Mouse (Mus musculus): ENCODE measurements around the gene Pik3r3. TPM values are rescaled to one million over a fixed set of nuclear protein-coding genes. Genes with fewer than 3 reads are reported as not detected.

Pik3r3 gene
- total and polyA plus RNA-seq, 2 experiments from 2014 or later, result 30.8 to 51.3 TPM

DNA sequence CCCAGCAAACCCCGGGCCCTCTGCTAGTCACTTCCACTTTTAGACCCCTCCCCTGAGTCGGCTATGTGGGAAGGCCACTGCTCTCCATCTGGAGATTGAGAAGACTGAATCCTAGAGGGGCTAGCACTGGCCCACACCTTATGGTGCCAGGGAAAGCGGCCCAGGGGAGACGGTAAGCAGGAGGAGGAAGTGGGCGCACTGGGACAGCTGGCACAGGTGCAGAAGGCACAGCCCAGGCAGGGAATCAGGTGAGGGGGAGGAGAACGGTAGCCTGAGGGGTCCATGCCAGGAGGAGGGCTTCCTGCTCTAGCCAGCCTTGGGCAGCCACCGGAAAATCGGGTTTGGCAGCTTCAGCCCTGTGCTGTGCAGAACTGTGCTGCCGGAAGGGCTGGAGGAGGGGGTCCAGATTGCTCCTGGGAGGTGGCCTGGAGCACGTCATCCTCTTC lies 44.9 kb upstream of the Pik3r3 start:
- H3K27ac ChIP-seq (ENCODE audit: low read depth, low read length), result peak overlapping the region; percentile 77
- WGBS, result 17% methylated on average over 10 of the region's 10 CpGs
- no peak for TF ChIP-seq CTCF (IDR thresholded peaks at IDR 0.05; ENCODE audit: low read depth)
- peak overlapping the region; percentile 44 for H3K4me2 ChIP-seq (ENCODE audit: low read depth)
- peaks cover 13% of the 10 kb centered on the region; the same call in 1 of the 2 replicates for H3K4me1 ChIP-seq (ENCODE audit: insufficient read depth)
- H3K27me3 ChIP-seq (ENCODE audit: insufficient read depth, low read length), result no peaks in the 10 kb centered on the region
- peak; percentile 77 for ATAC-seq
- peak; percentile 68 for DNase-seq
- H3K9ac ChIP-seq, result peak overlapping the region; percentile 43
- H3K36me3 ChIP-seq (ENCODE audit: insufficient read depth), result no peaks in the 10 kb centered on the region
- no peak overlapping the region for H3K4me3 ChIP-seq (ENCODE audit: low read depth, low read length)
- H3K9me3 ChIP-seq (ENCODE audit: low read length), result no peaks in the 10 kb centered on the region

DNA sequence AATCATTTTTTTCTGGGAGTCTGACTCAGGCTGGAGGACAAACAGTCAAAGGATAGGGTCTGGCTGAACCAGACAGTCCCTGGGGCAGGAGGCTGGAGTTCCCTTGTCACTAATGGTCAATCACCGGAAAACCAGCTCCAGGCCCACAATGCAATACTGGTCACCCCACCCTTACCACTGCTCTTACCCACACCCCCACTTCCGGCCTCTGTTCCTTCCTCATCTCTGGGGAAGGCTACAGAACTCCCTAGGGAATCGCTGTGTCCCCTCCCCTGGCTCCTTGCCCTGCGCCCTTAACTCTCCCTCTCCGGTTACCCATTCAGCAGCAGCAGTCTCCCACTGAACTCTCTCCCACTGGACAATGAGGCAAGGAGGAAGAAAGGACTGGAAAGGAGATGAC lies 44.3 kb upstream of the Pik3r3 start:
- Histone ChIP-seq H3K27me3 (ENCODE audit: insufficient read depth, low read length) (no peaks in the 10 kb centered on the region), H3K4me2 (ENCODE audit: low read depth) (peak overlapping the region; percentile 44; the same call in 1 of the 2 replicates), H3K9ac (no peak overlapping the region), H3K4me3 (ENCODE audit: low read depth, low read length) (no peak overlapping the region), H3K4me1 (ENCODE audit: insufficient read depth) (peaks cover 13% of the 10 kb centered on the region; the same call in 1 of the 2 replicates), H3K36me3 (ENCODE audit: insufficient read depth) (no peaks in the 10 kb centered on the region), H3K9me3 (ENCODE audit: low read length) (no peaks in the 10 kb centered on the region), H3K27ac (ENCODE audit: low read depth, low read length) (peak overlapping the region; percentile 45; the same call in 1 of the 2 replicates)
- 21% methylated on average over 5 of the region's 5 CpGs for WGBS
- no peak for TF ChIP-seq CTCF (IDR thresholded peaks at IDR 0.05; ENCODE audit: low read depth)
- DNase-seq (peak; percentile 9), ATAC-seq (no peak)

DNA sequence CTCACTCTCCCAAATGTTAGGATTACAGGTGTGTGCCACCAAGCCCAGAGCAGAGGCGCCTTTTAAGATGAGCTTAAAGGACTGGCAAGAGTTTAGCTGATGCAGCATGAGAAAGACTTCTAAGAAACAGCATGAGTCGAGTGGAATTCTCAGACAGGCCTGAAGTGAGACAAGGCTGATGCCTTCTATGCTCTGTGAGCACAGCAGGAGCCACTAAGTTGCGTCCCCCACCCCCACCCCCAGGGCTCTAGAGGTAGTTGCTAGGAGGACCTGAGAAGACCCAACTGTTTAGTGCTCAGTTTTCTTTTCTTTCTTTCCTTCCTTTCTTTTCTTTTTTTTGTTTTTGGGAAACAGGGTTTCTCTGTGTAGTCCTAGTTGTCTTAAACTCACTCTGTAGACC lies 39.3 kb upstream of the Pik3r3 start:
- WGBS, result 32% methylated on average over 3 of the region's 3 CpGs

DNA sequence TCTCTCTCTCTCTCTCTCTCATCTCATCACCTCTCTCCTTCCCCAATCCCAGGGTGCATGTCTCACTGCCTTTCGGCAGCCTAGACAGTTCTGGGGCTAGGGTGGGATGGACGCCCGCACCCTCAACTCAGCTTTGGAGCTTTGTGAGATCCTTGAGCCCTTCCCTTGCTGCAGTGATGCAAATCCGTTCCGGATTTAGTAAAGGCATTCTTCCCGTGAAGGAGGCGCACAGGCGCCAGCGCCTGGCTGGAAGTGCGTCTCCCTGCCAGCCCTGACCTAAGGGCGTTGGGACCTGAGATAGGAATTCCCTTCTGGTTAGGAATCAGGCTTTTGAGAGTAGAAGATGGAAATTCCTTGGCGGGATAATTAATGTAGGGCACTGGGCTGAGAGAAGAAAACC lies 38.7 kb upstream of the Pik3r3 start:
- H3K4me3 ChIP-seq (ENCODE audit: low read depth, low read length), result no peak overlapping the region

More for the DNA sequence above, 39.3 kb upstream of the Pik3r3 start:
- TF ChIP-seq CTCF (IDR thresholded peaks at IDR 0.05; ENCODE audit: low read depth), result no peak
- no peak overlapping the region for H3K9ac ChIP-seq
- no peaks in the 10 kb centered on the region for H3K27me3 ChIP-seq (ENCODE audit: insufficient read depth, low read length)
- 0 out of 2 replicates have a peak, but pooled peaks cover 2% of the 10 kb centered on the region for H3K4me1 ChIP-seq (ENCODE audit: insufficient read depth)
- H3K36me3 ChIP-seq (ENCODE audit: insufficient read depth), result no peaks in the 10 kb centered on the region
- ATAC-seq, result no peak
- no peak for DNase-seq
- no peak overlapping the region for H3K4me2 ChIP-seq (ENCODE audit: low read depth)
- H3K9me3 ChIP-seq (ENCODE audit: low read length), result no peaks in the 10 kb centered on the region
- no peak overlapping the region for H3K4me3 ChIP-seq (ENCODE audit: low read depth, low read length)
- H3K27ac ChIP-seq (ENCODE audit: low read depth, low read length), result no peak overlapping the region

DNA sequence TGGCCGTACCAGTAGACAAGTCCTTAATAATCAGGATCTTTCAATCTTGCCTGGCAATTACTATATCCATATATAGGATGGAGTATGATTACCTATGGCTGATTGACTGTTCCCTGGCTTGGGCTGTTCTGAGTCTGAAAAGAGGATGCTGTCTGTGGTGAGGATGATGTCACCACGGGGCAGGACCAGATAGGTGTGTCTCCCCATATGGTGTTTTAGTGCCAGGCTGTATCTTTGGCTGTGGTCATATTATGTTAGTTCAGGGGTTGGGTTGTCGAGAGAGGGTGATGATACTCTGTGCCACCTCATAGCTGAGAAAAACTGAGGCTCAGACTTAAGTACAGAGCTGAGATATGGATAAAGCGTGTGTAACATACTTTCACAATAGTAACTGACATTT lies 36.3 kb upstream of the Pik3r3 start:
- DNase-seq (no peak), ATAC-seq (no peak)
- Histone ChIP-seq H3K4me3 (ENCODE audit: low read depth, low read length) (no peak overlapping the region), H3K27me3 (ENCODE audit: insufficient read depth, low read length) (no peaks in the 10 kb centered on the region), H3K9ac (no peak overlapping the region), H3K4me2 (ENCODE audit: low read depth) (no peak overlapping the region), H3K9me3 (ENCODE audit: low read length) (no peaks in the 10 kb centered on the region), H3K4me1 (ENCODE audit: insufficient read depth) (no peaks in the 10 kb centered on the region), H3K27ac (ENCODE audit: low read depth, low read length) (no peak overlapping the region), H3K36me3 (ENCODE audit: insufficient read depth) (no peaks in the 10 kb centered on the region)
- no peak for TF ChIP-seq CTCF (IDR thresholded peaks at IDR 0.05; ENCODE audit: low read depth)
- 87% methylated on average over 4 of the region's 4 CpGs for WGBS

More for the DNA sequence above, 38.7 kb upstream of the Pik3r3 start:
- H3K4me2 ChIP-seq (ENCODE audit: low read depth), result peak overlapping the region; percentile 33
- ATAC-seq, result no peak
- H3K27ac ChIP-seq (ENCODE audit: low read depth, low read length), result no peak overlapping the region
- H3K36me3 ChIP-seq (ENCODE audit: insufficient read depth), result no peaks in the 10 kb centered on the region
- H3K27me3 ChIP-seq (ENCODE audit: insufficient read depth, low read length), result no peaks in the 10 kb centered on the region
- H3K9ac ChIP-seq, result 0 out of 2 replicates have a peak overlapping the region, but pooled peaks have one; percentile 2
- H3K4me1 ChIP-seq (ENCODE audit: insufficient read depth), result no peaks in the 10 kb centered on the region
- no peaks in the 10 kb centered on the region for H3K9me3 ChIP-seq (ENCODE audit: low read length)
- no peak for TF ChIP-seq CTCF (IDR thresholded peaks at IDR 0.05; ENCODE audit: low read depth)
- no peak for DNase-seq
- 4% methylated on average over 12 of the region's 12 CpGs for WGBS

DNA sequence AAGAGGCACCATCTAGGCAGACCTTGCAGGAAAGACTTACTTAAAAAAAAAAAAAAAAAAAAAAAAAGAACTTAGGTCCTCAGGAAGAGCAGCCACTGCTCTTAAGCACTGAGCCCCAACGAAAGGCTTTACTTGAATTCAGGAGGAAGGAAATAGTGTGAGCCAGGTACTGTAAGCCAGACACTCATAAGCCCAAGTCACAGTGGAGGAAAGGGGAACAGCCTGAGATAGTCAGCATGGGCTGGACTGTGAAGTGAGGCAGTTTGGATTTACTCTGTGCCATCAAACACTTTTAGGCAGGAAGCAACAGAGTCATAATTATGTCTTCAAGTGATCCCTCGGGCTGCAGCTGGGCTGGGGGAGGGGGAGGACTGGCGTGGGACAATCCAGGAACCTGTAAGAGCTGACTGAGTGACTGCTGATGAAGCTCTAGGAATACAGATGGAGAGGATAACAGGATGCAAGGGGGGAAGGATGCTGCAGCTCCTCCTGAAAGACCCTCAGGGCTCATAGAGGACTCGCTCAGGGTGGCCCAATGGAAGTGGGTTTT lies 29.1 kb upstream of the Pik3r3 start:
- ATAC-seq (peak; percentile 14; the same call in 1 of the 2 replicates), DNase-seq (peak; percentile 22)
- TF ChIP-seq CTCF (IDR thresholded peaks at IDR 0.05; ENCODE audit: low read depth), result no peak
- 59% methylated on average over 4 of the region's 4 CpGs for WGBS
- Histone ChIP-seq H3K27ac (ENCODE audit: low read depth, low read length) (no peak overlapping the region), H3K4me3 (ENCODE audit: low read depth, low read length) (no peak overlapping the region), H3K9me3 (ENCODE audit: low read length) (no peaks in the 10 kb centered on the region), H3K4me1 (ENCODE audit: insufficient read depth) (no peaks in the 10 kb centered on the region), H3K36me3 (ENCODE audit: insufficient read depth) (no peaks in the 10 kb centered on the region), H3K27me3 (ENCODE audit: insufficient read depth, low read length) (no peaks in the 10 kb centered on the region), H3K9ac (no peak overlapping the region), H3K4me2 (ENCODE audit: low read depth) (no peak overlapping the region)

DNA sequence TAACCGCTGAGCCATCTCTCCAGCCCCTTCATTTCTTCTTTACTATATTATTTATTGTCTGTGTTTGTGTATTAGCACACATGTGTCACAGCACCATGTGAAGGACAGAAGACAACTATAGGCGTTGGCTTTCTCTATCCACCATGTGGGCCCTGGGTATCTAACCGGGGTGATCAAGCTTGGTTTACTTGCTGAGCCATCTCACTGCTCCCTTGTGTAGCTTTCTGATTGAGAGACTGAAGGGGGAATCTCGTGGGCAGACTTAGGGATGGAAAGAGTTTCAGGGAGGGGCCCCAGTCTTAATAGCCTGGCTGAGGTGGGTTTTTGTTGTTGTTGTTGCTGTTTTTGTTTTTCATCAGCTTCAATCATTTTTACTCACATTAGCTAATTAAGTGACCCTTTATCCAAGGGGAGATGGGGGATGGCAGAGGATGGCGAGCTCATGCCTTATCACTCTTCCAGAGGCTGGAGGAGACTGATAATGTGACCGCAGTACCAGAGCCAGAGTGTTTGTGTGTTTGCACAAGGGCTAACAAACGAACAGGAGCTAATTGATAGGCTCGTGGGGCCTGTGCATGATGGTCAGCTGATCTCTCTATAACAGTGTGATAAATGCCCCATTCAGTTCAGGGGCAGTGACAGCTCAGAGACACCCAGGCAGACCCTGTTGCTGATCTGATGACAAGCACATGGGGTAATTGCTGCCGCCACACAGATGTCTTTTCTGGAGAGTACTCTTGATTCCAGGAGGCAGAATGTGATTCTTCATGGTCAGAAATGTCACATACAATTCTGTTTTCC lies 27.6 kb upstream of the Pik3r3 start:
- TF ChIP-seq CTCF (IDR thresholded peaks at IDR 0.05; ENCODE audit: low read depth), result no peak
- Histone ChIP-seq H3K36me3 (ENCODE audit: insufficient read depth) (no peaks in the 10 kb centered on the region), H3K27me3 (ENCODE audit: insufficient read depth, low read length) (no peaks in the 10 kb centered on the region), H3K4me2 (ENCODE audit: low read depth) (no peak overlapping the region), H3K4me1 (ENCODE audit: insufficient read depth) (no peaks in the 10 kb centered on the region), H3K9me3 (ENCODE audit: low read length) (no peaks in the 10 kb centered on the region), H3K27ac (ENCODE audit: low read depth, low read length) (no peak overlapping the region), H3K9ac (no peak overlapping the region), H3K4me3 (ENCODE audit: low read depth, low read length) (no peak overlapping the region)
- DNase-seq, result no peak
- ATAC-seq, result no peak
- 59% methylated on average over 9 of the region's 9 CpGs for WGBS
